Mouse (Mus musculus): ENCODE results near the gene Skp2.

- TF ChIP-seq POLR2A (IDR thresholded peaks at IDR 0.05; ENCODE audit: borderline replicate concordance, low read depth, low read length) = no peak
- TF ChIP-seq CTCF (IDR thresholded peaks at IDR 0.05; ENCODE audit: low read depth, low read length) = no peak
These were observed 15.0 kb downstream of the Skp2 start, which contains the start of gene Lmbrd2 for GRCm38 (mm10) chr15:9140252-9140680.

Measured in bone marrow macrophage, adult 2 months (primary cell).